Mouse (Mus musculus): Measurements from ENCODE around the gene Tmem45a2. TPM values are rescaled to one million over a fixed set of nuclear protein-coding genes. Genes with fewer than 3 reads are reported as not detected.
A peak's percentile ranks its signal among the peaks of the same experiment; 100 is the strongest.
"Not testable (repeated sequence)": the region's sequence is repeated elsewhere in the genome, so short reads cannot be mapped to it uniquely, and the experiment has no call there.

Gene Tmem45a2
- total RNA-seq (2021): not detected
- long read RNA-seq, experiment 1: 0 reads
- long read RNA-seq, experiment 2: 0 reads

- DNase-seq: no peak
Observed at GRCm38 (mm10) chr16:57071132-57071639, at the start of gene Tmem45a2. TSS of gene Tmem45a2 (minus strand) at chr16:57071372.

GRCm38 (mm10) chr16:57117562-57117961, 46.4 kb upstream of the Tmem45a2 start:
- no peak for DNase-seq

- DNase-seq: no peak
Observed at GRCm38 (mm10) chr16:57116066-57116465, 44.9 kb upstream of the Tmem45a2 start.

GRCm38 (mm10) chr16:57106185-57106960, 35.2 kb upstream of the Tmem45a2 start:
- no peak for DNase-seq

GRCm38 (mm10) chr16:57101174-57101573, 30.0 kb upstream of the Tmem45a2 start:
- DNase-seq: no peak

GRCm38 (mm10) chr16:57099572-57100237, 28.5 kb upstream of the Tmem45a2 start:
- no peak for DNase-seq

GRCm38 (mm10) chr16:57098468-57099144, 27.4 kb upstream of the Tmem45a2 start:
- no peak for DNase-seq

- no peak for DNase-seq
Observed at GRCm38 (mm10) chr16:57092911-57093605, 21.9 kb upstream of the Tmem45a2 start.

GRCm38 (mm10) chr16:57092460-57092859, 21.3 kb upstream of the Tmem45a2 start:
- DNase-seq: peak; percentile 15 to 59

- DNase-seq: no peak
Observed at GRCm38 (mm10) chr16:57079577-57079976, 8.4 kb upstream of the Tmem45a2 start.

- peak; percentile 6 to 8 for DNase-seq
Observed at GRCm38 (mm10) chr16:57075986-57076385, 4.8 kb upstream of the Tmem45a2 start.

- no peak for DNase-seq
Observed at GRCm38 (mm10) chr16:57062045-57062444, 9.1 kb downstream of the Tmem45a2 start.

GRCm38 (mm10) chr16:57056995-57057394, 14.2 kb downstream of the Tmem45a2 start:
- no peak for DNase-seq

GRCm38 (mm10) chr16:57049974-57050373, 21.2 kb downstream of the Tmem45a2 start:
- no peak for DNase-seq

GRCm38 (mm10) chr16:57038600-57038999, 32.6 kb downstream of the Tmem45a2 start:
- DNase-seq: no peak

- DNase-seq: peak in 1 of 2 experiments; percentile 2
Observed at GRCm38 (mm10) chr16:57030150-57030885, 40.9 kb downstream of the Tmem45a2 start.

GRCm38 (mm10) chr16:56998283-56998682, 72.9 kb downstream of the Tmem45a2 start:
- DNase-seq: not testable (repeated sequence)
